Comparison of ENCODE assay signal across 8 mouse cellular contexts in genomic region chr9:96415873-96416570, GRCm38 (mm10). TPM values are rescaled to one million over a fixed set of nuclear protein-coding genes. Genes with fewer than 3 reads are reported as not detected.
DNase-seq lines count a peak whose midpoint lies in the region; ATAC-seq and TF ChIP-seq lines count a peak whose summit lies in the region.

No protein-coding gene starts in this region.

- ATAC-seq in kidney, embryonic 15.5 days (replicated peaks; ENCODE audit: low FRiP score) = no peak
- ATAC-seq in embryonic facial prominence, embryonic 14.5 days (ENCODE audit: low read depth) = peak; percentile 89

- 50% methylated on average over 5 of the region's 5 CpGs for WGBS in kidney, adult 2 months
- 56% methylated on average over 5 of the region's 5 CpGs for WGBS in kidney, embryonic 15.5 days
- 38% methylated on average over 5 of the region's 5 CpGs for WGBS in embryonic facial prominence, embryonic 14.5 days

- TF ChIP-seq POLR2A in kidney, adult 2 months (IDR thresholded peaks at IDR 0.05; ENCODE audit: low read depth, low read length) = no peak
- no peak for TF ChIP-seq POLR2A in myocyte (IDR thresholded peaks at IDR 0.05; ENCODE audit: insufficient read length, low read depth)

- H3K27ac ChIP-seq in kidney, adult 2 months (ENCODE audit: insufficient read depth, low read depth, low read length) = no peak overlapping the region
- H3K27ac ChIP-seq in kidney, embryonic 15.5 days = no peak overlapping the region
- H3K27ac ChIP-seq in embryonic facial prominence, embryonic 14.5 days (replicated peaks; ENCODE audit: low read depth, low read length) = peak overlapping the region; percentile 58

- TF ChIP-seq CTCF in kidney, adult 2 months (conservative IDR thresholded peaks at IDR 0.05; ENCODE audit: insufficient read depth, insufficient read length, low read depth, low read length) = no peak

- DNase-seq in kidney, adult 2 months = peak; percentile 25
- DNase-seq in ES-CJ7 (ENCODE audit: low read depth, low spot score) = peak; percentile 47
- peak; percentile 89 for DNase-seq in embryonic facial prominence, embryonic 14.5 days (ENCODE audit: low spot score)
- DNase-seq in left cerebral cortex, adult 8-10 months (ENCODE audit: low spot score in 2 of 2) = no peak
- no peak for DNase-seq in left cerebral cortex, adult 9 months (ENCODE audit: low spot score in 2 of 2)
- no peak for DNase-seq in right cerebral cortex, postnatal 36 days (ENCODE audit: low spot score in 2 of 2)

- no peak overlapping the region for H3K4me2 ChIP-seq in kidney, embryonic 15.5 days
- H3K4me2 ChIP-seq in embryonic facial prominence, embryonic 14.5 days (ENCODE audit: low read depth, low read length) = no peak overlapping the region
- peak overlapping the region; percentile 24 for H3K4me2 ChIP-seq in myocyte (ENCODE audit: low read depth)

- H3K4me1 ChIP-seq in kidney, adult 2 months (ENCODE audit: control insufficient read depth, insufficient read depth, low read length) = no peaks in the 10 kb centered on the region
- H3K4me1 ChIP-seq in kidney, embryonic 15.5 days = 0 out of 2 replicates have a peak, but pooled peaks cover 6% of the 10 kb centered on the region
- 0 out of 2 replicates have a peak, but pooled peaks cover 4% of the 10 kb centered on the region for H3K4me1 ChIP-seq in embryonic facial prominence, embryonic 14.5 days (ENCODE audit: control insufficient read depth, insufficient read depth, low read length)

- no peaks in the 10 kb centered on the region for H3K27me3 ChIP-seq in kidney, adult 2 months (replicated peaks; ENCODE audit: control insufficient read depth, insufficient read depth, low read length)
- no peaks in the 10 kb centered on the region for H3K27me3 ChIP-seq in kidney, embryonic 15.5 days
- no peaks in the 10 kb centered on the region for H3K27me3 ChIP-seq in embryonic facial prominence, embryonic 14.5 days (replicated peaks; ENCODE audit: control insufficient read depth, insufficient read depth, low read length)
- H3K27me3 ChIP-seq in myocyte (ENCODE audit: control insufficient read depth, insufficient read depth, insufficient read length) = no peaks in the 10 kb centered on the region

- H3K9ac ChIP-seq in kidney, embryonic 15.5 days = no peak overlapping the region
- no peak overlapping the region for H3K9ac ChIP-seq in embryonic facial prominence, embryonic 14.5 days (ENCODE audit: low read depth, low read length)

- H3ac ChIP-seq in myocyte (ENCODE audit: control insufficient read depth, insufficient read length) = no peak overlapping the region

- H3K79me2 ChIP-seq in myocyte (ENCODE audit: control insufficient read depth, insufficient read depth) = no peaks in the 10 kb centered on the region

- no peaks in the 10 kb centered on the region for H3K36me3 ChIP-seq in kidney, adult 2 months (ENCODE audit: control insufficient read depth, insufficient read depth, low read length)
- H3K36me3 ChIP-seq in kidney, embryonic 15.5 days = no peaks in the 10 kb centered on the region
- no peaks in the 10 kb centered on the region for H3K36me3 ChIP-seq in embryonic facial prominence, embryonic 14.5 days (ENCODE audit: control insufficient read depth, insufficient read depth, low read length)
- no peaks in the 10 kb centered on the region for H3K36me3 ChIP-seq in myocyte (ENCODE audit: control insufficient read depth, insufficient read depth)

- no peak overlapping the region for H3K4me3 ChIP-seq in kidney, adult 2 months (ENCODE audit: insufficient read depth, low read depth, low read length)
- no peak overlapping the region for H3K4me3 ChIP-seq in kidney, embryonic 15.5 days (replicated peaks)
- no peak overlapping the region for H3K4me3 ChIP-seq in embryonic facial prominence, embryonic 14.5 days (ENCODE audit: low read depth, low read length)
- H3K4me3 ChIP-seq in myocyte = no peak overlapping the region

- H3K9me3 ChIP-seq in kidney, embryonic 15.5 days (replicated peaks) = no peaks in the 10 kb centered on the region
- H3K9me3 ChIP-seq in embryonic facial prominence, embryonic 14.5 days (ENCODE audit: control insufficient read depth, low read length) = no peaks in the 10 kb centered on the region

TF ChIP-seq in myocyte, 11 proteins besides CTCF, POLR2A, EP300 and RAD21:
- TF ChIP-seq USF1 (IDR thresholded peaks at IDR 0.05; ENCODE audit: low read depth) (no peak), TCF12 (IDR thresholded peaks at IDR 0.05; ENCODE audit: insufficient read depth, poor library complexity, severe bottlenecking) (peak; percentile 39), POLR2AphosphoS2 (IDR thresholded peaks at IDR 0.05; ENCODE audit: insufficient read length, low read depth) (no peak), SRF (IDR thresholded peaks at IDR 0.05; ENCODE audit: control insufficient read depth, insufficient read length, low read depth) (no peak), MAX (IDR thresholded peaks at IDR 0.05; ENCODE audit: low read depth) (no peak), TCF3 (IDR thresholded peaks at IDR 0.05; ENCODE audit: insufficient read length, low read depth) (peak; percentile 7), MYOD1 (IDR thresholded peaks at IDR 0.05; ENCODE audit: control insufficient read depth in 1 of 3, insufficient read length in 2 of 3, low read depth in 2 of 3) (peak; percentile 8 to 80 (median 38)), E2F4 (IDR thresholded peaks at IDR 0.05; ENCODE audit: insufficient read depth) (no peak), MYOG (IDR thresholded peaks at IDR 0.05; ENCODE audit: control insufficient read depth in 1 of 3, insufficient read depth in 1 of 3, insufficient read length in 2 of 3, low read depth in 2 of 3) (peak; percentile 20 to 83 (median 77)), REST (IDR thresholded peaks at IDR 0.05; ENCODE audit: insufficient read depth, insufficient read length) (no peak), CEBPB (IDR thresholded peaks at IDR 0.05; ENCODE audit: insufficient read depth, poor library complexity, severe bottlenecking) (no peak)
TF ChIP-seq in myocyte: peak in this region for 4.

RNA-seq across cellular contexts. Expression of gene Atp1b3, which starts 51.8 kb away (rescaled TPM):
- 64.4 and 71.0 TPM in 2 replicates for polyA plus RNA-seq in kidney, adult 2 months (2012; rRNA removed)
- 172 and 186 TPM in 2 replicates for polyA plus RNA-seq in kidney, embryonic 15.5 days (2015; fragmentation: Nextera tagmentation; extraction: Ambion mirVana)
- polyA plus RNA-seq in embryonic facial prominence, embryonic 14.5 days (2014; fragmentation: Nextera tagmentation; extraction: Ambion mirVana) = 157 TPM in 2 replicates
- 102 TPM for polyA plus RNA-seq in myocyte (2012; fragmentation: generic; extraction: Trizol)
- total RNA-seq in left cerebral cortex, adult 8-10 months (2022) = 100 to 1,000 TPM; 107 to 114 (median 109) TPM

Comparison
In these comparisons a context has a peak if more than half of its experiments do, and no peak if none do; other contexts are left out.
1. DNase-seq: peak in kidney, adult 2 months (single experiment), ES-CJ7 (single experiment) and embryonic facial prominence, embryonic 14.5 days (single experiment); none in left cerebral cortex, adult 8-10 months (0 of 2), left cerebral cortex, adult 9 months (0 of 2) and right cerebral cortex, postnatal 36 days (0 of 2).